Mouse (Mus musculus): Measurements from ENCODE around the gene Phactr2.

Gene Phactr2

GRCm38 (mm10) chr10:13209930-13210637, 264.1 kb downstream of the Phactr2 start:
- DNase-seq: peak; percentile 25

- peak; percentile 36 for DNase-seq
These were observed 264.7 kb downstream of the Phactr2 start for GRCm38 (mm10) chr10:13209506-13209905.

- peak; percentile 76 for DNase-seq
These were observed 265.2 kb downstream of the Phactr2 start for GRCm38 (mm10) chr10:13209061-13209460.

GRCm38 (mm10) chr10:13201741-13202293, 272.4 kb downstream of the Phactr2 start:
- no peak for DNase-seq

- no peak for DNase-seq
These were observed 273.4 kb downstream of the Phactr2 start for GRCm38 (mm10) chr10:13200862-13201261.

- no peak for DNase-seq
These were observed 275.0 kb downstream of the Phactr2 start for GRCm38 (mm10) chr10:13199234-13199633.

GRCm38 (mm10) chr10:13196872-13197507, 277.2 kb downstream of the Phactr2 start:
- DNase-seq: peak; percentile 54

- DNase-seq: peak; percentile 85
These were observed 280.7 kb downstream of the Phactr2 start for GRCm38 (mm10) chr10:13193496-13193895.

GRCm38 (mm10) chr10:13192731-13193351, 281.4 kb downstream of the Phactr2 start, which contains the start of gene Ltv1:
Gene Ltv1, minus strand, starts transcription at chr10:13193168.
- peak; percentile 99 for DNase-seq

GRCm38 (mm10) chr10:13189881-13190280, 284.3 kb downstream of the Phactr2 start:
- no peak for DNase-seq

- DNase-seq: no peak
These were observed 287.5 kb downstream of the Phactr2 start for GRCm38 (mm10) chr10:13186754-13187153.

- DNase-seq: peak; percentile 57
These were observed 289.9 kb downstream of the Phactr2 start for GRCm38 (mm10) chr10:13184170-13184766.

GRCm38 (mm10) chr10:13180211-13180610, 294.0 kb downstream of the Phactr2 start:
- peak; percentile 45 for DNase-seq

- peak; percentile 56 for DNase-seq
These were observed 296.1 kb downstream of the Phactr2 start, which contains the start of gene Zc2hc1b for GRCm38 (mm10) chr10:13177973-13178624. Gene Zc2hc1b, minus strand, starts transcription at chr10:13178023.

GRCm38 (mm10) chr10:13175866-13176265, 298.3 kb downstream of the Phactr2 start:
- peak; percentile 40 for DNase-seq

- peak; percentile 86 for DNase-seq
These were observed 301.4 kb downstream of the Phactr2 start for GRCm38 (mm10) chr10:13172798-13173221.

- DNase-seq: peak; percentile 36
These were observed 302.8 kb downstream of the Phactr2 start for GRCm38 (mm10) chr10:13171461-13171860.

- DNase-seq: peak; percentile 78
These were observed 303.3 kb downstream of the Phactr2 start for GRCm38 (mm10) chr10:13170739-13171448.

GRCm38 (mm10) chr10:13168461-13168860, 305.8 kb downstream of the Phactr2 start:
- DNase-seq: no peak

GRCm38 (mm10) chr10:13162031-13162430, 312.2 kb downstream of the Phactr2 start:
- no peak for DNase-seq

- DNase-seq: no peak
These were observed 313.3 kb downstream of the Phactr2 start for GRCm38 (mm10) chr10:13160913-13161312.
